15 mouse cellular contexts compared by ENCODE assay signal in the genomic region with DNA sequence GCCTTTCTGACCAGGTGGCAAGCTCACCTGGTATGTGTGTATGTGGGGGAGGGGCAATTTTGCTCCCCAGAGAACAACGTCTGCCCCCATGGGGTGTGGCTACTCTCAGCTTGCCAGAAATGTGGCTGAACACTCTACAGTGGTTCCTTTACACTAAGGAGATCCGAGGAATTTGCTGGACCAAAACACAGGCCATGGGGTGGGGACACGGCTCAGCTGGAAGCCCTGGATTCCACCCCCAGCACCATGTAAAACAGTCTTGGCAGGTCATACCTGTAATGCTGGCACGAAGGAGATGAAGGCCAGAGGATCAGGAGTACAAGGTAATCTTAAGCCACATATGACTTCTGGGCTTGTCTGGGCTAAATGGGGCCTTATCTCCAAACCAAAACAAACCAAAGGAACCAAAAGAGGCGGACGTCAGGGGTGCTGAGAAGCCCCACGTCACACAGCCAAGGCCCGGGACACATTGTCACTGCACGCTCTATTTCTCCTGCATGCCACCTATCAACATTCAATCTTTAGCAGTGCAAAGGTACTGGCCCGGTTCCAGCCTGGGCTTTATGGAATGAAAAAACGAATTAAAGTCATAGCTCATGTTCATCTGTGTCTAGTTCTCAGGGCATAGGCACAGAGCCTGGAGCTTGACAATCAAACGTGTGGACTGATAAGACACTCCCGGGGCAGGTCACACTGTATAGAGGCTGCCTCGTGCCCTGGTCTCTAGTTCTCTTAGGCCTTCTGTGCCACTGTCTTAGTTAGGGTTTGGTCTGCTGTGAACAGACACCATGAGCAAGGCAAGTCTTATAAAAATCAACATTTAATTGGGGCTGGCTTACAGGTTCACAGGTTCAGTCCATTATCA. TPM values are rescaled to one million over a fixed set of nuclear protein-coding genes. Genes with fewer than 3 reads are reported as not detected.
A peak's percentile ranks its signal among the peaks of the same experiment; 100 is the strongest.
DNase-seq lines count a peak whose midpoint lies in the region; ATAC-seq lines count a peak whose summit lies in the region.
"Had no signal": no experiment of that assay in that cellular context is flagged by ENCODE, and none has a peak within 500 bp of the region (broad histone marks: within the 10 kb centered on the region; RNA-seq: fewer than 3 reads in every experiment).

No protein-coding gene starts in this region.

- no peaks in the 10 kb centered on the region for H3K9me3 ChIP-seq in kidney, embryonic 14.5 days (ENCODE audit: control insufficient read depth, low read length)
- H3K9me3 ChIP-seq: forebrain, embryonic 12.5 days; heart, embryonic 13.5 days; neural tube, embryonic 15.5 days had no signal

- no peaks in the 10 kb centered on the region for H3K36me3 ChIP-seq in kidney, embryonic 14.5 days (ENCODE audit: control insufficient read depth, insufficient read depth, low read length)
- H3K36me3 ChIP-seq: forebrain, embryonic 12.5 days; heart, embryonic 13.5 days; neural tube, embryonic 15.5 days had no signal

- H3K4me3 ChIP-seq in kidney, embryonic 14.5 days (ENCODE audit: low read length): no peak overlapping the region
- H3K4me3 ChIP-seq: forebrain, embryonic 12.5 days; heart, embryonic 13.5 days; neural tube, embryonic 15.5 days had no signal

- H3K4me1 ChIP-seq in kidney, embryonic 14.5 days (ENCODE audit: control insufficient read depth, insufficient read depth, low read length): 0 out of 2 replicates have a peak, but pooled peaks cover 7% of the 10 kb centered on the region
- H3K4me1 ChIP-seq: forebrain, embryonic 12.5 days; heart, embryonic 13.5 days; neural tube, embryonic 15.5 days had no signal

- WGBS in kidney, embryonic 14.5 days: 73% methylated on average over 14 of the region's 14 CpGs

- no peak overlapping the region for H3K9ac ChIP-seq in kidney, embryonic 14.5 days (ENCODE audit: low read depth, low read length)
- H3K9ac ChIP-seq: forebrain, embryonic 12.5 days; heart, embryonic 13.5 days; lung, embryonic 14.5 days; neural tube, embryonic 15.5 days had no signal

- no peak for ATAC-seq in kidney, embryonic 14.5 days (ENCODE audit: low FRiP score, low TSS enrichment)

- no peak overlapping the region for H3K4me2 ChIP-seq in kidney, embryonic 14.5 days (replicated peaks; ENCODE audit: low read depth, low read length)
- H3K4me2 ChIP-seq: forebrain, embryonic 12.5 days; heart, embryonic 13.5 days; lung, embryonic 14.5 days; midbrain, embryonic 11.5 days; neural tube, embryonic 15.5 days had no signal

- no peak overlapping the region for H3K27ac ChIP-seq in kidney, embryonic 14.5 days (ENCODE audit: low read depth, low read length)
- H3K27ac ChIP-seq: forebrain, embryonic 12.5 days; heart, embryonic 13.5 days; neural tube, embryonic 15.5 days had no signal

- H3K27me3 ChIP-seq in kidney, embryonic 14.5 days (ENCODE audit: control insufficient read depth, insufficient read depth, low read length): no peaks in the 10 kb centered on the region
- H3K27me3 ChIP-seq: forebrain, embryonic 12.5 days; heart, embryonic 13.5 days; neural tube, embryonic 15.5 days had no signal

- peak; percentile 81 for DNase-seq in kidney, adult 11 months
- DNase-seq in kidney, adult 9 months: peak; percentile 84
- peak; percentile 55 to 69 for DNase-seq in kidney, postnatal 4 days
- peak; percentile 18 for DNase-seq in urinary bladder, postnatal 10 days (ENCODE audit: low spot score)
- DNase-seq in thymus, postnatal 25 days: no peak
- DNase-seq in Muller cell, postnatal 12 days (ENCODE audit: inconsistent ontology term): no peak
- DNase-seq in ovary, postnatal 14 days (ENCODE audit: low spot score): no peak
- DNase-seq: heart, postnatal 4 days; lung, embryonic 14.5 days; right cerebral cortex, adult 18-20 months had no signal

RNA-seq across cellular contexts. Expression of a gene that starts 8.2 kb away (rescaled TPM):
- 11.0 and 17.0 TPM in 2 replicates for polyA plus RNA-seq in kidney, embryonic 14.5 days (2014; fragmentation: Nextera tagmentation; extraction: Ambion mirVana)

Comparison
In these comparisons a context has a peak if more than half of its experiments do, and no peak if none do; other contexts are left out.
1. DNase-seq: peak in kidney, adult 11 months (single experiment), kidney, adult 9 months (single experiment), kidney, postnatal 4 days (2 of 2) and urinary bladder, postnatal 10 days (single experiment); none in thymus, postnatal 25 days (single experiment), Muller cell, postnatal 12 days (single experiment) and ovary, postnatal 14 days (single experiment).